Mouse (Mus musculus) embryonic facial prominence, embryonic 12.5 days (tissue): ENCODE data around the gene Sema6b. TPM values are rescaled to one million over a fixed set of nuclear protein-coding genes. Genes with fewer than 3 reads are reported as not detected.

ENCODE experiments used
- ATAC-seq: fragments of 200-750 bp; cut with Nextera tagmentation; 2 replicates; pipeline ENCODE4 v1.8.0; 2017; ENCODE audit not compliant: insufficient number of reproducible peaks, insufficient read depth, low FRiP score, low TSS enrichment
- H3K27ac ChIP-seq: fragments of 300-500 bp; sonication (generic); 2 replicates; pipeline ENCODE4 v1.5.1; 2016; ENCODE audit warnings: mild to moderate bottlenecking
- H3K27me3 ChIP-seq: fragments of 300-500 bp; sonication (generic); 2 replicates; pipeline ENCODE4 v1.6.1; 2016; ENCODE audit warnings: mild to moderate bottlenecking, moderate library complexity
- H3K36me3 ChIP-seq: fragments of 300-500 bp; sonication (generic); 2 replicates; pipeline ENCODE4 v1.6.1; 2016; ENCODE audit warnings: mild to moderate bottlenecking
- H3K4me1 ChIP-seq: fragments of 300-500 bp; sonication (generic); 2 replicates; pipeline ENCODE4 v1.6.1; 2016
- H3K4me2 ChIP-seq: fragments of 300-500 bp; sonication (generic); replicated peaks from 2 replicates; pipeline ENCODE4 v1.6.1; 2016; ENCODE audit warnings: mild to moderate bottlenecking, moderate library complexity
- H3K4me3 ChIP-seq: fragments of 300-500 bp; sonication (generic); 2 replicates; pipeline ENCODE4 v1.5.1; 2016; ENCODE audit warnings: mild to moderate bottlenecking
- H3K9ac ChIP-seq: fragments of 300-500 bp; sonication (generic); 2 replicates; pipeline ENCODE4 v1.6.1; 2016; ENCODE audit warnings: mild to moderate bottlenecking, moderate library complexity
- H3K9me3 ChIP-seq: fragments of 300-500 bp; sonication (generic); 2 replicates; pipeline ENCODE4 v1.6.1; 2016; ENCODE audit warnings: mild to moderate bottlenecking, moderate library complexity
- WGBS: fragments of 180-500 bp; shearing (Covaris S2); methylation state at CpG from one replicate; pipeline ENCODE4 v1.1.7; 2016; 5-methylcytosine and 5-hydroxymethylcytosine counted together
- polyA plus RNA-seq: library from polyadenylated mRNA; unstranded; fragments of >200 nt; fragmentation: Nextera tagmentation; extraction: Ambion mirVana; gene quantifications from 2 replicates; pipeline ENCODE4 v1.2.1, GENCODE M21; 2016

Gene Sema6b
- polyA plus RNA-seq: 4.3 and 4.6 TPM in 2 replicates

DNA sequence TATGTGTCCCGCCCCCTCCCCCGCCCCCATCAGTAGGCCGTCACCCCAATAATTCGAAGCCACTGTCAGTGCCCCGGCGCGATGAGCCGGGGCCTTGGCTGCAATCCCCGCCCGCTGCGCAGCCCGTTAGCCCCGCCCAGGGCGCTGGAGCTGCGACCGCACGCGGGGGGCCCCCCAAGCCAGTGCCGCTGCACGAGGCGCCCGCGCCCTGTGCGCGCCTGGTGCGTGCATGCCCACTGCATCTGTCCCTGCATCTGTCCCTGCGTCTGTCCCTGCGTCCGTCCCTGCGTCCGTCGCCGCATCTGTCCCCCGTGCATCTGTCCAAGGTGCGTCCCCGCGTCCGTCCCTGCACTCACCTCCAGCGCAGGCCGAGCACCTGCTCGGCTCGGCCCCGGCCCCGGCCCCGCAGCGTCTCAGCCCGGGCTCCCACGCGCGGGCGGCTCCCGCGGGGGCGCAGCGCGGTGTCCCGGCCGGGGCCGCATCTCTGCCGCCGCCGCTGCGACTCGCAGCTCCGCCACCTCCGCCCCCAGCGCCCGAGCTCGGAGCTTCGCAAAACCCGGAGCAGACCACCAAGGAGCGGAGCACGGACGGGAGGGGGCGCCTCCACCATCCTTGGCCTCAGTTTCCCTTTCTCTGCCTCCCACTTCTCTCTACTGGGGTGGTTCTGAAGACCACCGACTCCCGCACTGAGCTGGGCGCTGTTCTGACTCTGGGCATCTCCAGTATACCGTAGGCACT, at the start of gene Sema6b:
Gene Sema6b (minus strand): TSS at position 486 of the 738 bp plus-strand sequence.
- 2% methylated on average over 74 of the region's 79 CpGs for WGBS
- no peak for ATAC-seq
- peaks cover 38% of the 10 kb centered on the region for H3K4me1 ChIP-seq

DNA sequence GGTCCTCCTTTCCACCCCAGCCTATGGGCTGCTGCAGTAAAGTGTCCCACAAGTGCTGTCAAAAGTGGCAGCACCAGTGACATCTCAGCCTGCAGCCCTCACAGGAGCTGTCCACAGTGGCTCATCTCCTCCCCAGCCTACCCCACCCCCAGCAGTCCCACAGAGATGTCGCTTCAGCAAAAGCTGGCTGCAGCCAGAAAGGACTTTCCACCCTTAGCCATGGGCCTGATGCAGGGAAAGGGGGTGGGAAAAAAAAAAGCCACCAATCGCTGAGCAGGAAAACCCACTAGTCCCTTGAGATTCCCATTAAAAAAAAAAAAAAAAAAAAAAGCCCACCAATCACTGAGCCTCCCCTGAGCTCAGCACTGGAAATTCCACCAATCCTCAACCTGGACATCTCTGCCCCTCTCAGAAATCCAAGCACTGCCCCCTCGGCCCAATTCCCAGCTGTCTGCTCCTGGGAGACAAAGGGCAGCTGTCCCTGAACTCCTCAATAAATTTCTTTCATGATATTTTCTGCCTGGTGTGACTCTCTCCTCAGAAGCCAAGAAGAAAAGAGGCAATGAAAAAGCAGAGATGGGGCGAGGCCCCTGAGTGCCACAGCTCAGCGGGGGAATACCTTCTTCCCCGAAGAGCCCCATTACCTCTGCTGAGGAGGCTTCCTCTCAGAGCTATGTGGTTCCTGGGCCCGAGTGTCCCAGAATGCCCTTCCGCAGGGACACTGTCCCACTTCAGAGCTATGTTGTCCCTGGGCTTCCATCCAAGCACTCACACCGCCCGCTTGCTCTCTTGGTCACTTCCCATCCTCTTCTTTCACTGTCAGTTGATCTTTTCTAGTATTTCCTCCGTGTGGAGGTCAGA, 45.4 kb upstream of the Sema6b start:
- 34% methylated on average over 11 of the region's 11 CpGs for WGBS
- H3K4me3 ChIP-seq: no peak overlapping the region
- no peaks in the 10 kb centered on the region for H3K9me3 ChIP-seq
- peaks cover 58% of the 10 kb centered on the region for H3K36me3 ChIP-seq
- H3K4me2 ChIP-seq: no peak overlapping the region; the same call in 1 of the 2 replicates
- ATAC-seq: 0 out of 2 replicates have a peak, but pooled peaks have one; percentile 2
- H3K27me3 ChIP-seq: no peaks in the 10 kb centered on the region
- peaks cover 23% of the 10 kb centered on the region for H3K4me1 ChIP-seq
- H3K27ac ChIP-seq: peak overlapping the region; percentile 81
- H3K9ac ChIP-seq: no peak overlapping the region

More for the DNA sequence above, at the start of gene Sema6b:
- no peak within 1 kb of the TSS for H3K27ac ChIP-seq
- H3K9me3 ChIP-seq: no peaks in the 10 kb centered on the region
- no peaks in the 10 kb centered on the region for H3K36me3 ChIP-seq
- H3K27me3 ChIP-seq: peaks cover 82% of the 10 kb centered on the region
- peak within 1 kb of the TSS; percentile 76 for H3K4me3 ChIP-seq
- H3K9ac ChIP-seq: peak within 1 kb of the TSS; percentile 61
- peak within 1 kb of the TSS; percentile 97 for H3K4me2 ChIP-seq

DNA sequence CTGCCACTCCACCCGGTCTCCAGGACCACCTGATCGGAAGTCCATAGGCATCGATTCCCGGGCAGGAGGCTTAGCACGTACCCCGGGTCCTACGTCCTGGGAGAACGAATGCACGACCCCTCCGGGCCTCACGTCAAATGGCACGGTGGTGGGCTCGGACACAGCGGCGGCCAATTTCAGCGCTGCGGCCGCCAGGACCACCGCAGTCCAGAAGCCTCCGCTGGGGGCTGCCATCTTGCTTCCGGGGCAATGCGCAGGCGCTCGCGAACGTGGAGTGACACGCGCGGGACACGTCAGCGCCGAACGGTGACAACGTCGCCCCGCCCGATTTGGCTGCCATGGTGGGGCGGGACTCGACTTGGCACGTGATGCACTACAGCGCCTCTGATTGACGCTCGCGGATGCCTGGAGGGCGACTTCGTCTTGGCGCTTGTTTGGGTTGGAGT, 43.5 kb upstream of the Sema6b start, which contains the start of gene Mydgf:
Gene Mydgf (minus strand): TSS at position 263 of the 446 bp plus-strand sequence.
- peak within 1 kb of the TSS; percentile 91 for H3K4me2 ChIP-seq
- ATAC-seq: peak; percentile 69
- no peaks in the 10 kb centered on the region for H3K9me3 ChIP-seq
- H3K27ac ChIP-seq: peak within 1 kb of the TSS; percentile 63
- peaks cover 56% of the 10 kb centered on the region for H3K36me3 ChIP-seq
- peak within 1 kb of the TSS; percentile 71 for H3K9ac ChIP-seq
- H3K4me3 ChIP-seq: peak within 1 kb of the TSS; percentile 83
- no peaks in the 10 kb centered on the region for H3K27me3 ChIP-seq
- H3K4me1 ChIP-seq: peaks cover 23% of the 10 kb centered on the region
- WGBS: under 1% methylated on average over 47 of the region's 47 CpGs

DNA sequence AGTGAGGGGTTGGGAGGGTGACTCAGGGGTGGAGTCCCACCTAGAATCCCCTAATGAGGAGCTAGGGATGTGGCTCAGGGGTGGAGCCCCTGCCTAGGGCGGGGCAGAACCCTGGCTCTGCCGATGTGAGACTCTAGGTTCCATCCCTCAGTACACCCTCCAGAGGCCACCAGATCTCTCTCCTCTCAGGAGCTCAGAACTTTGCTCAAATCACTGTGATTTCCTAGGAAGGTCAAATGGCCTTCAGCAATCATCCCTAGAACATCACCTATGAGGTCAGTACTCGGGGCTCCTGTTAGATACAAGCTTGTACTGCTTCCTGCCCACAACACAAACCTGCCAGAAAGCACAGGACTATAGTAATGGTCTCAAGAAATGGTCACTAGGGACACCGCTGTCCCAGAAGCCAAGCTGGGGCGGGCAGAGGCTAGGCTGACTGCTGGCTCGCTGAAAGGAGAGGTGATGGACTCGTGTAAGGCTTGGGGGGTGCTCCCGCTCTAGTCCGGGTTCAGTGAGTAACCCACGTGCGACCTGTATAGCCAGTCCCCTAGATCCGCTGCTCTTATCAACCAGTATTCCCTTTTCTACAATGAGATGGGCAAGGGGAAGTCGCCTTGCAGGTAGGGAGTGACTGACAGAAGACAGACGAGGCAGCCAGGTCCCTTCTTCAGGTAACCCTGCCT, 43.0 kb upstream of the Sema6b start:
- 2% methylated on average over 14 of the region's 14 CpGs for WGBS
- peaks cover 23% of the 10 kb centered on the region for H3K4me1 ChIP-seq
- H3K4me3 ChIP-seq: peak overlapping the region; percentile 83
- peak overlapping the region; percentile 61 for H3K27ac ChIP-seq
- peak overlapping the region; percentile 91 for H3K4me2 ChIP-seq
- H3K36me3 ChIP-seq: peaks cover 54% of the 10 kb centered on the region
- no peaks in the 10 kb centered on the region for H3K9me3 ChIP-seq
- no peaks in the 10 kb centered on the region for H3K27me3 ChIP-seq
- 0 out of 2 replicates have a peak, but pooled peaks have one; percentile 25 for ATAC-seq
- peak overlapping the region; percentile 71 for H3K9ac ChIP-seq

DNA sequence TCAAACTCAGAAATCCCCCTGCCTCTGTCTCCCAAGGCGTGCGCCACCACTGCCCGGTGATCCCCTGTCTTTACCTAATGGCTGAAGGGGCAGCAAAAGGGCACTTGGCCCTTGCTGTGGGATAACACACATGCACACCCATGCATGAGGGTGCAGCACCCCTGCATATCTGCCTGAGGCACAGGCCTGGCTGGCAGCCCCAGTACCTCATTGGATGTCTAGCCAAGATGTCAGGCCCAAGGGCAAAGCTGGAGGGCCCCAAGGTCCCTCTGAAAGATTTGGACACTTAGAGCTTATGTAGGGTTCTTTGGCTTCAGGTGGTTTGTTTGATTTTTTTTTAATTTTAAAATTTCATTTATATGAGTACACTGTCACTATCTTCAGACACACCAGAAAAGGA, 35.3 kb upstream of the Sema6b start:
- WGBS: 95% methylated on average over 3 of the region's 3 CpGs
- ATAC-seq: no peak
- peaks cover 70% of the 10 kb centered on the region for H3K36me3 ChIP-seq

DNA sequence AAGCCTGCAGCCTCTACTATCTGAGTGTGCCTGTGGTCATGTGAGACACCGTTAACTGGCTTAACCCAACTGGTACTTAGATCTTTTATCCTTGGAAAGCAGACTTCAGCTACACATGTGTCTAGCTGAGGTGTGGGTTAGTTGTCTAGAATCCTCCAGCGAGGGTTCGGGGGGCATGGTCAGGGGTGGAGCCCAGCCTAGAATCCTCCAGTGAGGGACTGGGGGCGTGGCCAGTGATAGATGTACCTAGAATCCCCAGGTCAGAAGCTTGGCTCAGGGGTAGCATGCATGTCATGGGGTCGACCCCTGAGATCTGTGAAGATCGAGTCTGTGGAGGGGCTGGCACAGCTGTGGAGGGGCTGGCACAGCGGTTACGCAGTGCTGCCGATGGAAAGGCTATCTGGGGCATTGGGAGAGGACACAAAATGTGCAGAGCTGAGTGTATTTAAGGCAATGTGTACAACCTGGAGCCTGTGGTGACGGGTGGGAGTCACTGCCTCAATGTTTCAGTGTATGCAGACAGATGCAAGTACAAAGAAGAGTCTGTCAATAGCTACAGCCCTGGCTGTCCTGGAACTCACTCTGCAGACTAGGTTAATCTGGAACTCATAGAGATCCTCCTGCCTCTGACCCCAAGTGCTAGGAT, 33.4 kb upstream of the Sema6b start:
- 56% methylated on average over 10 of the region's 10 CpGs for WGBS
- peaks cover 54% of the 10 kb centered on the region for H3K36me3 ChIP-seq
- H3K9ac ChIP-seq: no peak overlapping the region
- 0 out of 2 replicates have a peak, but pooled peaks cover 3% of the 10 kb centered on the region for H3K4me1 ChIP-seq
- ATAC-seq: no peak
- no peaks in the 10 kb centered on the region for H3K9me3 ChIP-seq
- no peak overlapping the region for H3K4me3 ChIP-seq
- no peaks in the 10 kb centered on the region for H3K27me3 ChIP-seq
- no peak overlapping the region for H3K4me2 ChIP-seq
- no peak overlapping the region for H3K27ac ChIP-seq

More for the DNA sequence above, 35.3 kb upstream of the Sema6b start:
- H3K27ac ChIP-seq: no peak overlapping the region
- H3K27me3 ChIP-seq: no peaks in the 10 kb centered on the region
- 0 out of 2 replicates have a peak, but pooled peaks cover 3% of the 10 kb centered on the region for H3K4me1 ChIP-seq
- no peak overlapping the region for H3K9ac ChIP-seq
- H3K4me3 ChIP-seq: no peak overlapping the region
- H3K4me2 ChIP-seq: no peak overlapping the region
- no peaks in the 10 kb centered on the region for H3K9me3 ChIP-seq

DNA sequence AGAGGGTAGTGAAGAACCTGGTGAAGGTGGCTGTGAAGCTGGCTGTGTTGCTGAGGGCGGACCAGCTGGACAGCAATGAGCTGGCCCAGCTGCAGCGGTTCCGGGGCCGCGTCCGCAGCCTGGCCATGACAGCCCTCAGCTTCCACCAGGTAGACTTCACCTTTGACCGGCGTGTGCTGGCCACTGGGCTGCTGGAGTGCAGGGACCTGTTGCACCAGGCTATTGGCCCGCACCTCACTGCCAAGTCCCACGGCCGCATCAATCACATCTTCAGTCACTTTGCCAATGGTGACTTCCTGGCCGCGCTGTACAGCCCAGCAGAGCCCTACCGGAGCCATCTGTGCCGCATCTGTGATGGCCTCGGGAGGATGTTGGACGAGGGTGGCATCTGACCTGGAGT, 31.7 kb upstream of the Sema6b start:
- Histone ChIP-seq H3K9me3 (no peaks in the 10 kb centered on the region), H3K27ac (no peak overlapping the region), H3K27me3 (no peaks in the 10 kb centered on the region), H3K9ac (no peak overlapping the region), H3K36me3 (peaks cover 38% of the 10 kb centered on the region), H3K4me3 (no peak overlapping the region), H3K4me2 (no peak overlapping the region), H3K4me1 (0 out of 2 replicates have a peak, but pooled peaks cover 3% of the 10 kb centered on the region)
- WGBS: 92% methylated on average over 17 of the region's 17 CpGs
- no peak for ATAC-seq

DNA sequence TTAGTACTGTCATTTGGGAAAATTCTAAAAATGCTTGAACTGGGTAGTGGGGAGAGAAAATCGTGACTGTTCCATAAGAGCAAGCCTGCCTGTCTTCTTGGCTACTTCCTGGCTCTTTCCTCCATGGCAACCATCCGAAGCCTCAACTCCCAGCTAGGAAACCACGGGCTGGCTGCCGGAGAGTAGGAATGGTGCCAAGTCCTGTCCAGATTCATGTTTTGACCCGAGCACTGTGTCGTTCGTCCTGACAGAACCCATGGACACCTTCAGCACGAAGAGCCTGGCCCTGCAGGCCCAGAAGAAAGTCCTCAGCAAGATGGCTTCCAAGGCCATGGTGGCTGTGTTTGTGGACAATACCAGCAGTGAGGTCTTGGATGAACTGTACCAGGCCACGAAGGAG, 31.3 kb upstream of the Sema6b start:
- ATAC-seq: no peak
- Histone ChIP-seq H3K36me3 (peaks cover 34% of the 10 kb centered on the region), H3K4me3 (no peak overlapping the region), H3K4me2 (no peak overlapping the region), H3K4me1 (0 out of 2 replicates have a peak, but pooled peaks cover 3% of the 10 kb centered on the region), H3K9me3 (no peaks in the 10 kb centered on the region), H3K27ac (no peak overlapping the region), H3K27me3 (no peaks in the 10 kb centered on the region), H3K9ac (no peak overlapping the region)
- 88% methylated on average over 9 of the region's 9 CpGs for WGBS

DNA sequence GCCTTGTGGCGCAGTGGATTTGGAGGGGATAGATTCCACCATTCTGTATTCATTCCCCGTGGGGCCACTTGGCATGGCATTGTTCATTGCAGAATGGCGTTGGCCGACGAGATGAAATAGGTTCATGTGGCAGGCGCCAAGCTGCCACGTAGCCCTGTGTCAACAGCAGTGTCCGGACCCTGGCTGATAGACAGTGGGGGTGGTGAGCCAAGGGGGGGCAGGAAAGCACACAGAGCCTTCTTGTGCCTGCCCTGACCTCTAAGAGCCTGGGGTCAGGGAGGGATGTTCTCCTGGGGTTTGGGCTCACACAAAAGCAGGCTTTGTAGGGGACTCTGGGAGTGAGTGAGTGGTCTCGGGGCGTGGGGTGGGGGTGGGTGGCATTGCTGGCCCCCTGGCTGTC, 30.5 kb upstream of the Sema6b start:
- H3K27ac ChIP-seq: peak overlapping the region; percentile 13; the same call in 1 of the 2 replicates
- H3K9me3 ChIP-seq: no peaks in the 10 kb centered on the region
- H3K27me3 ChIP-seq: no peaks in the 10 kb centered on the region
- H3K36me3 ChIP-seq: peaks cover 28% of the 10 kb centered on the region; the same call in 1 of the 2 replicates
- H3K4me2 ChIP-seq: no peak overlapping the region
- no peak overlapping the region for H3K9ac ChIP-seq
- WGBS: 28% methylated on average over 10 of the region's 10 CpGs
- no peak for ATAC-seq
- H3K4me3 ChIP-seq: no peak overlapping the region
- H3K4me1 ChIP-seq: 0 out of 2 replicates have a peak, but pooled peaks cover 3% of the 10 kb centered on the region

DNA sequence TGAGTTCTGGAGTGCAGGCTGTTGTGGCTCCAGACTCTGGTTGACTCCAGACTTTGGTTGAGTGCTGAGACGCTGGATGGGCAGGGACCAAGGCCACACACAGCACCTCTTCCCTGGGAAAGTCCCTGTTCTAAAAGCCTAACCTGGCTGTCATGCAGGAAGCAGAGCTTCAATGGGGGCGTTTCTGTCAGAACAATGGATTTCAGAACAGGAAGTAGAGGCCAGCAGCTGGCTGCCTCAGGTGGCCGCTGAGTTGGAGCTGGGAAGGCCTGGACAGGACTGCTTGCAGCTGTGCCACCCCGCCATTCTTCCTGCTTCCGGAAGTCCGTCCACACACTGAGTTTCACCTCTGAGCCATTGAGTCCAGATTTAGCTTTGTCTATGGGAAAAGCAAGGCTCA, 29.7 kb upstream of the Sema6b start:
- Histone ChIP-seq H3K4me1 (0 out of 2 replicates have a peak, but pooled peaks cover 3% of the 10 kb centered on the region), H3K36me3 (peaks cover 21% of the 10 kb centered on the region; the same call in 1 of the 2 replicates), H3K9me3 (no peaks in the 10 kb centered on the region), H3K4me2 (no peak overlapping the region), H3K9ac (no peak overlapping the region), H3K4me3 (no peak overlapping the region), H3K27me3 (no peaks in the 10 kb centered on the region), H3K27ac (no peak overlapping the region; the same call in 1 of the 2 replicates)
- no peak for ATAC-seq
- 49% methylated on average over 6 of the region's 6 CpGs for WGBS
